Mouse (Mus musculus): ENCODE results near the gene Tm9sf3.
A peak's percentile ranks its signal among the peaks of the same experiment; 100 is the strongest.
"Not testable (repeated sequence)": the region's sequence is repeated elsewhere in the genome, so short reads cannot be mapped to it uniquely, and the experiment has no call there.

The Tm9sf3 gene

GRCm38 (mm10) chr19:41263630-41264295 is at the start of gene Tm9sf3:
Gene Tm9sf3, minus strand, starts transcription at chr19:41263997.
- DNase-seq (ENCODE audit: low spot score), result peak; percentile 88

GRCm38 (mm10) chr19:41312587-41312986 is 48.8 kb upstream of the Tm9sf3 start:
- not testable (repeated sequence) for DNase-seq (ENCODE audit: low spot score)

GRCm38 (mm10) chr19:41312027-41312426 is 48.2 kb upstream of the Tm9sf3 start:
- no peak for DNase-seq (ENCODE audit: low spot score)

GRCm38 (mm10) chr19:41310971-41311703 is 47.3 kb upstream of the Tm9sf3 start:
- peak; percentile 73 for DNase-seq (ENCODE audit: low spot score)

- DNase-seq (ENCODE audit: low spot score), result no peak
Measured at GRCm38 (mm10) chr19:41303933-41304332, 40.1 kb upstream of the Tm9sf3 start.

GRCm38 (mm10) chr19:41303433-41303832 is 39.6 kb upstream of the Tm9sf3 start:
- DNase-seq (ENCODE audit: low spot score), result no peak

- DNase-seq (ENCODE audit: low spot score), result peak; percentile 67
Measured at GRCm38 (mm10) chr19:41301856-41302255, 38.1 kb upstream of the Tm9sf3 start.

GRCm38 (mm10) chr19:41299446-41299845 is 35.6 kb upstream of the Tm9sf3 start:
- no peak for DNase-seq (ENCODE audit: low spot score)

- DNase-seq (ENCODE audit: low spot score), result peak; percentile 55
Measured at GRCm38 (mm10) chr19:41290952-41291619, 27.3 kb upstream of the Tm9sf3 start.

GRCm38 (mm10) chr19:41288568-41288967 is 24.8 kb upstream of the Tm9sf3 start:
- no peak for DNase-seq (ENCODE audit: low spot score)

- no peak for DNase-seq (ENCODE audit: low spot score)
Measured at GRCm38 (mm10) chr19:41287224-41287623, 23.4 kb upstream of the Tm9sf3 start.

- DNase-seq (ENCODE audit: low spot score), result no peak
Measured at GRCm38 (mm10) chr19:41284515-41284914, 20.7 kb upstream of the Tm9sf3 start.

GRCm38 (mm10) chr19:41282718-41283117 is 18.9 kb upstream of the Tm9sf3 start:
- no peak for DNase-seq (ENCODE audit: low spot score)

- DNase-seq (ENCODE audit: low spot score), result no peak
Measured at GRCm38 (mm10) chr19:41282216-41282615, 18.4 kb upstream of the Tm9sf3 start.

GRCm38 (mm10) chr19:41279724-41280244 is 16.0 kb upstream of the Tm9sf3 start:
- no peak for DNase-seq (ENCODE audit: low spot score)

- no peak for DNase-seq (ENCODE audit: low spot score)
Measured at GRCm38 (mm10) chr19:41278606-41279005, 14.8 kb upstream of the Tm9sf3 start.

GRCm38 (mm10) chr19:41275588-41275987 is 11.8 kb upstream of the Tm9sf3 start:
- no peak for DNase-seq (ENCODE audit: low spot score)

GRCm38 (mm10) chr19:41270906-41271305 is 7.1 kb upstream of the Tm9sf3 start:
- DNase-seq (ENCODE audit: low spot score), result no peak

- DNase-seq (ENCODE audit: low spot score), result peak; percentile 35
Measured at GRCm38 (mm10) chr19:41270151-41270727, 6.4 kb upstream of the Tm9sf3 start.

GRCm38 (mm10) chr19:41266251-41266901 is 2.6 kb upstream of the Tm9sf3 start:
- DNase-seq (ENCODE audit: low spot score), result no peak

- DNase-seq (ENCODE audit: low spot score), result peak; percentile 38
Measured at GRCm38 (mm10) chr19:41264331-41264799, 568 bp upstream of the Tm9sf3 start.
